Mouse (Mus musculus) brain, embryonic 18.5 days (tissue): ENCODE results near the gene Icosl.
A peak's percentile ranks its signal among the peaks of the same experiment; 100 is the strongest.
"Not testable (repeated sequence)": the region's sequence is repeated elsewhere in the genome, so short reads cannot be mapped to it uniquely, and the experiment has no call there.

Source experiments
- DNase-seq: peaks from one replicate; pipeline ENCODE4 v3.0.0-alpha.2; 2012; ENCODE audit warnings: low read depth, low spot score

Gene Icosl

GRCm38 (mm10) chr10:78074977-78075376, 5.9 kb downstream of the Icosl start:
- DNase-seq: no peak

GRCm38 (mm10) chr10:78077862-78078261, 8.8 kb downstream of the Icosl start:
- no peak for DNase-seq

- DNase-seq: no peak
Measured at GRCm38 (mm10) chr10:78078276-78078675, 9.2 kb downstream of the Icosl start.

- no peak for DNase-seq
Measured at GRCm38 (mm10) chr10:78079955-78080591, 11.0 kb downstream of the Icosl start.

- no peak for DNase-seq
Measured at GRCm38 (mm10) chr10:78084073-78084472, 15.0 kb downstream of the Icosl start.

- no peak for DNase-seq
Measured at GRCm38 (mm10) chr10:78085711-78086110, 16.6 kb downstream of the Icosl start.

- DNase-seq: no peak
Measured at GRCm38 (mm10) chr10:78086444-78087061, 17.5 kb downstream of the Icosl start.

- DNase-seq: no peak
Measured at GRCm38 (mm10) chr10:78087101-78087511, 18.0 kb downstream of the Icosl start.

GRCm38 (mm10) chr10:78090246-78090645, 21.1 kb downstream of the Icosl start:
- DNase-seq: no peak

GRCm38 (mm10) chr10:78090706-78091491, 21.8 kb downstream of the Icosl start:
- DNase-seq: no peak

- no peak for DNase-seq
Measured at GRCm38 (mm10) chr10:78091865-78092724, 23.0 kb downstream of the Icosl start.

GRCm38 (mm10) chr10:78092725-78093029, 23.6 kb downstream of the Icosl start:
- no peak for DNase-seq

- no peak for DNase-seq
Measured at GRCm38 (mm10) chr10:78095221-78095620, 26.1 kb downstream of the Icosl start.

GRCm38 (mm10) chr10:78095954-78096931, 27.1 kb downstream of the Icosl start:
- no peak for DNase-seq

- DNase-seq: not testable (repeated sequence)
Measured at GRCm38 (mm10) chr10:78099860-78100259, 30.8 kb downstream of the Icosl start.

- no peak for DNase-seq
Measured at GRCm38 (mm10) chr10:78100989-78101780, 32.1 kb downstream of the Icosl start.

- DNase-seq: peak; percentile 43
Measured at GRCm38 (mm10) chr10:78104555-78105490, 35.7 kb downstream of the Icosl start.

GRCm38 (mm10) chr10:78105548-78105947, 36.4 kb downstream of the Icosl start:
- DNase-seq: no peak
